Mouse (Mus musculus) G1E (cell line): ENCODE results near the gene Fkbp5.

Experiments used
- CTCF ChIP-seq: IDR thresholded peaks from 2 replicates; pipeline ENCODE4 v1.5.1; 2012; ENCODE audit warnings: low read depth, low read length, inconsistent platforms, mixed read lengths
- GATA1 ChIP-seq: IDR thresholded peaks from 2 replicates; pipeline ENCODE4 v1.6.1; 2012; ENCODE audit warnings: borderline replicate concordance, low read length, inconsistent platforms, mixed read lengths
- GATA2 ChIP-seq: IDR thresholded peaks from 2 replicates; pipeline ENCODE4 v1.6.1; 2012; ENCODE audit warnings: low read depth, low read length, inconsistent platforms, borderline replicate concordance
- POLR2AphosphoS5 ChIP-seq: IDR thresholded peaks from 2 replicates; pipeline ENCODE4 v1.6.1; 2012; ENCODE audit warnings: low read depth, low read length, inconsistent platforms; ENCODE audit not compliant: insufficient replicate concordance

DNA sequence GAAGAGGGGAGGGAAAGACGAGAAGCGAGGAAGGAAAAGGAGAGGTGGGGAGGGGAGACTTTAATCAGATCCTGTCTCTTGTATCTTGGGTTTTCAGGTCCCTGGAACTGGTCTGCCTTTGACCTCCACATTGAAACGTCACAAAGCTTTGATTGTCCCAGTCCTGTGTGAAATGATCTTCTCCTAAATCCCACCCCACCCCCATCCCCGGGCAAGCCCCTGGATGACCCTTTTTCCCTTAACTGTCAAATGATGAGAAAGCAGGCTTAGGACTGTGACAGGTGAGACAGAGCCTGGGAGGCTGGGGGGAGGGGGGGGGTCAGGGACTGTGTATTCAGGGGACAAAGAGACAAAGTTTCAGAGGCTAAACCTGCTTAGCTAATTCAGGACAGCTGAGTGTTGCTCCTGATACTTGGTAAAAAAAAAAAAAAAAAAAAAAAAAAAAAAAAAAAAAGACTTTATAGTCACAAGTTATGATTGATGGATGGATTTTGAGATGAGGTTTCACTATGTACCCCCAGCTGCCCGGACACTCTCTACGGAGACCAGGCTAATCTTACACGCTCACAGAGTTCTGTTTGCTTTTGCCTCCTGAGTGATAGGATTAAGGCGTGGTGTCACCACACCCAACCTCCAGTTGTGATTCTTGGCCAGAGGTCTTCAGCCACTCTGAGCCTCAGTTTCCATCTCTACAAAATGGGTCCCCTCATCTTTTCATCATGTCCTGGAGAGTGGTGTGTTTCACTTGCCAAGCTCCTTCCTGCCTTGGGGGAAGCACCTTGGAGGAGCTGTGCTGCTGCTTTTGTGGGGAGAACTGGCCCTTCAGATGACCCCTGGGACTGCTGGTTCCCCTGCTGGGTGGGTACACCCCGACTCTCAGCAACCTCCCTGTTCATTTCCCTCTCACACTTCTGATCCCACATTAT lies 5.4 kb downstream of the Fkbp5 start:
- TF ChIP-seq CTCF (no peak), POLR2AphosphoS5 (no peak), GATA1 (no peak), GATA2 (no peak)
